ENCODE assay signal across 8 mouse cellular contexts in genomic region chr4:117882701-117883691, GRCm38 (mm10). TPM values are rescaled to one million over a fixed set of nuclear protein-coding genes. Genes with fewer than 3 reads are reported as not detected.
DNase-seq lines count a peak whose midpoint lies in the region; ATAC-seq and TF ChIP-seq lines count a peak whose summit lies in the region.

Gene B4galt2, minus strand, starts transcription at chr4:117883487.

- no peak for TF ChIP-seq POLR2A in thymus, adult 2 months (IDR thresholded peaks at IDR 0.05; ENCODE audit: control insufficient read depth, extremely low read depth, insufficient read depth, low read length, poor library complexity)
- peak; percentile 90 for TF ChIP-seq POLR2A in myocyte (IDR thresholded peaks at IDR 0.05; ENCODE audit: insufficient read length, low read depth)

- H3K79me2 ChIP-seq in myocyte (ENCODE audit: control insufficient read depth, insufficient read depth) = peaks cover 24% of the 10 kb centered on the region

- H3ac ChIP-seq in myocyte (ENCODE audit: control insufficient read depth, insufficient read length) = peak within 1 kb of the TSS; percentile 65

- 0 out of 2 replicates have a peak within 1 kb of the TSS, but pooled peaks have one; percentile 17 for H3K4me3 ChIP-seq in thymus, adult 2 months (ENCODE audit: control insufficient read depth, insufficient read depth, low read length)
- peak within 1 kb of the TSS; percentile 60 for H3K4me3 ChIP-seq in intestine, embryonic 14.5 days (ENCODE audit: low read depth, low read length)
- peak within 1 kb of the TSS; percentile 78 for H3K4me3 ChIP-seq in limb, embryonic 11.5 days (ENCODE audit: low read depth, low read length)
- peak within 1 kb of the TSS; percentile 30 for H3K4me3 ChIP-seq in myocyte

- 5% methylated on average over 101 of the region's 103 CpGs for WGBS in thymus, adult 2 months
- under 1% methylated on average over 60 of the region's 103 CpGs for WGBS in intestine, embryonic 14.5 days
- under 1% methylated on average over 90 of the region's 103 CpGs for WGBS in limb, embryonic 11.5 days

- H3K4me2 ChIP-seq in intestine, embryonic 14.5 days (ENCODE audit: low read length) = peak within 1 kb of the TSS; percentile 79
- H3K4me2 ChIP-seq in limb, embryonic 11.5 days (ENCODE audit: low read depth, severe bottlenecking) = peak within 1 kb of the TSS; percentile 84
- peak within 1 kb of the TSS; percentile 99 for H3K4me2 ChIP-seq in myocyte (ENCODE audit: low read depth)

- no peaks in the 10 kb centered on the region; the same call in 1 of the 2 replicates for H3K36me3 ChIP-seq in thymus, adult 2 months (ENCODE audit: control insufficient read depth, insufficient read depth, low read length)
- peaks cover 49% of the 10 kb centered on the region for H3K36me3 ChIP-seq in intestine, embryonic 14.5 days (ENCODE audit: control insufficient read depth, insufficient read depth, low read length)
- H3K36me3 ChIP-seq in limb, embryonic 11.5 days (ENCODE audit: control insufficient read depth, insufficient read depth, low read length) = peaks cover 12% of the 10 kb centered on the region
- H3K36me3 ChIP-seq in myocyte (ENCODE audit: control insufficient read depth, insufficient read depth) = peaks cover 6% of the 10 kb centered on the region

- TF ChIP-seq CTCF in thymus, adult 2 months (IDR thresholded peaks at IDR 0.05; ENCODE audit: borderline replicate concordance, control insufficient read depth, extremely low read depth, insufficient read depth, low read length, poor library complexity) = no peak

- no peaks in the 10 kb centered on the region; the same call in 1 of the 2 replicates for H3K27me3 ChIP-seq in thymus, adult 2 months (ENCODE audit: control insufficient read depth, insufficient read depth, low read length)
- no peaks in the 10 kb centered on the region for H3K27me3 ChIP-seq in intestine, embryonic 14.5 days (replicated peaks; ENCODE audit: control insufficient read depth, insufficient read depth, low read length)
- H3K27me3 ChIP-seq in limb, embryonic 11.5 days (ENCODE audit: control insufficient read depth, insufficient read depth, low read length) = no peaks in the 10 kb centered on the region
- no peaks in the 10 kb centered on the region for H3K27me3 ChIP-seq in myocyte (ENCODE audit: control insufficient read depth, insufficient read depth, insufficient read length)

- H3K9ac ChIP-seq in intestine, embryonic 14.5 days (ENCODE audit: low read length) = peak within 1 kb of the TSS; percentile 82
- H3K9ac ChIP-seq in limb, embryonic 11.5 days (ENCODE audit: low read length) = peak within 1 kb of the TSS; percentile 92

- peak; percentile 31 for DNase-seq in thymus, adult 2 months
- no peak for DNase-seq in thymus, postnatal 25 days
- peak; percentile 56 to 74 for DNase-seq in cerebellum, postnatal 36 days
- peak; percentile 46 for DNase-seq in gastrocnemius, postnatal 25 days
- peak; percentile 86 for DNase-seq in intestine, embryonic 14.5 days (ENCODE audit: low spot score)
- DNase-seq in limb, embryonic 11.5 days (ENCODE audit: low spot score) = peak; percentile 77

- H3K9me3 ChIP-seq in intestine, embryonic 14.5 days (ENCODE audit: control insufficient read depth, low read length) = no peaks in the 10 kb centered on the region
- no peaks in the 10 kb centered on the region for H3K9me3 ChIP-seq in limb, embryonic 11.5 days (ENCODE audit: control insufficient read depth, low read length)

- H3K27ac ChIP-seq in thymus, adult 2 months (ENCODE audit: control insufficient read depth, insufficient read depth, low read length) = no peak within 1 kb of the TSS
- H3K27ac ChIP-seq in intestine, embryonic 14.5 days (ENCODE audit: low read depth) = peak within 1 kb of the TSS; percentile 10
- H3K27ac ChIP-seq in limb, embryonic 11.5 days (replicated peaks; ENCODE audit: low read depth, low read length) = peak within 1 kb of the TSS; percentile 68; the same call in 1 of the 2 replicates

- peak; percentile 53 for ATAC-seq in intestine, embryonic 14.5 days (replicated peaks; ENCODE audit: low FRiP score, low TSS enrichment, low read depth)
- ATAC-seq in limb, embryonic 11.5 days (ENCODE audit: insufficient number of reproducible peaks, low FRiP score, low TSS enrichment, low read depth) = peak; percentile 53; the same call in 1 of the 2 replicates
- ATAC-seq in megakaryocyte progenitor cell, adult 5-6 weeks (replicated peaks; ENCODE audit: poor library complexity) = no peak

- peaks cover 10% of the 10 kb centered on the region for H3K4me1 ChIP-seq in thymus, adult 2 months (replicated peaks; ENCODE audit: control insufficient read depth, insufficient read depth, low read length)
- peaks cover 16% of the 10 kb centered on the region for H3K4me1 ChIP-seq in intestine, embryonic 14.5 days (replicated peaks; ENCODE audit: control insufficient read depth, insufficient read depth, low read length)
- peaks cover 16% of the 10 kb centered on the region; the same call in 1 of the 2 replicates for H3K4me1 ChIP-seq in limb, embryonic 11.5 days (ENCODE audit: control insufficient read depth, insufficient read depth, low read length)

TF ChIP-seq in myocyte, 11 proteins besides CTCF, POLR2A, EP300 and RAD21:
- TF ChIP-seq MYOG (IDR thresholded peaks at IDR 0.05; ENCODE audit: control insufficient read depth in 1 of 3, insufficient read depth in 1 of 3, insufficient read length in 2 of 3, low read depth in 2 of 3) (peak in 1 of 3 experiments; percentile 55), SRF (IDR thresholded peaks at IDR 0.05; ENCODE audit: control insufficient read depth, insufficient read length, low read depth) (no peak), POLR2AphosphoS2 (IDR thresholded peaks at IDR 0.05; ENCODE audit: insufficient read length, low read depth) (peak; percentile 92), E2F4 (IDR thresholded peaks at IDR 0.05; ENCODE audit: insufficient read depth) (no peak), REST (IDR thresholded peaks at IDR 0.05; ENCODE audit: insufficient read depth, insufficient read length) (no peak), TCF12 (IDR thresholded peaks at IDR 0.05; ENCODE audit: insufficient read depth, poor library complexity, severe bottlenecking) (no peak), MYOD1 (IDR thresholded peaks at IDR 0.05; ENCODE audit: control insufficient read depth in 1 of 3, insufficient read length in 2 of 3, low read depth in 2 of 3) (peak in 2 of 3 experiments; percentile 35 to 74), USF1 (IDR thresholded peaks at IDR 0.05; ENCODE audit: low read depth) (peak; percentile 40), CEBPB (IDR thresholded peaks at IDR 0.05; ENCODE audit: insufficient read depth, poor library complexity, severe bottlenecking) (no peak), MAX (IDR thresholded peaks at IDR 0.05; ENCODE audit: low read depth) (no peak)
TF ChIP-seq in myocyte: peak in this region for 4.

RNA-seq across cellular contexts. Expression of gene B4galt2, which starts in this region (rescaled TPM):
- 3.7 and 4.4 TPM in 2 replicates for polyA plus RNA-seq in thymus, adult 2 months (2012; rRNA removed)
- total RNA-seq in gastrocnemius, postnatal 25 days (2021) = 1 to 10 TPM; 2.6 to 3.5 TPM
- 26.3 and 30.6 TPM in 2 replicates for polyA plus RNA-seq in intestine, embryonic 14.5 days (2014; fragmentation: Nextera tagmentation; extraction: Ambion mirVana)
- 26.7 and 30.1 TPM in 2 replicates for polyA plus RNA-seq in limb, embryonic 11.5 days (2014; fragmentation: Nextera tagmentation; extraction: Ambion mirVana)
- 41.6 TPM for polyA plus RNA-seq in myocyte (2012; fragmentation: generic; extraction: Trizol)
- total RNA-seq in megakaryocyte progenitor cell, adult 5-6 weeks (2015) = 0.54 TPM in 2 replicates
- total RNA-seq in megakaryocyte progenitor cell, adult 5-6 weeks (2017) = not detected in 2 replicates

Comparison
In these comparisons a context has a peak if more than half of its experiments do, and no peak if none do; other contexts are left out.
1. H3K4me3 ChIP-seq: peak in every context shown above with its lines; median percentile 78 in limb, embryonic 11.5 days; 60 in intestine, embryonic 14.5 days; 30 in myocyte; 17 in thymus, adult 2 months.